Mouse (Mus musculus) limb, embryonic 14.5 days (tissue): ENCODE data around the gene Wrnip1. TPM values are rescaled to one million over a fixed set of nuclear protein-coding genes. Genes with fewer than 3 reads are reported as not detected.
A peak's percentile ranks its signal among the peaks of the same experiment; 100 is the strongest.

Experiments used
- ATAC-seq: fragments of 200-750 bp; cut with Nextera tagmentation; 2 replicates; pipeline ENCODE4 v1.8.0; 2017; ENCODE audit warnings: low read depth, moderate number of reproducible peaks, moderate TSS enrichment; ENCODE audit not compliant: low FRiP score
- DNase-seq: peaks from one replicate; pipeline ENCODE4 v3.0.0-alpha.2; 2015; ENCODE audit warnings: low spot score
- H3K27ac ChIP-seq: fragments of 300-500 bp; sonication (generic); replicated peaks from 2 replicates; pipeline ENCODE4 v1.5.1; 2014; ENCODE audit warnings: low read depth, mild to moderate bottlenecking, low read length, moderate library complexity, mixed read lengths
- H3K27me3 ChIP-seq: fragments of 300-500 bp; sonication (generic); 2 replicates; pipeline ENCODE4 v1.6.1; 2014; ENCODE audit warnings: low read length, mixed read lengths; ENCODE audit not compliant: control insufficient read depth, insufficient read depth
- H3K36me3 ChIP-seq: fragments of 300-500 bp; sonication (generic); 2 replicates; pipeline ENCODE4 v1.6.1; 2014; ENCODE audit warnings: mild to moderate bottlenecking, low read length, moderate library complexity, mixed read lengths; ENCODE audit not compliant: control insufficient read depth, insufficient read depth
- H3K4me1 ChIP-seq: fragments of 300-500 bp; sonication (generic); 2 replicates; pipeline ENCODE4 v1.6.1; 2014; ENCODE audit warnings: antibody characterized with exemption, low read length, mixed read lengths; ENCODE audit not compliant: control insufficient read depth, insufficient read depth
- H3K4me2 ChIP-seq: fragments of 300-500 bp; sonication (generic); replicated peaks from 2 replicates; pipeline ENCODE4 v1.6.1; 2014; ENCODE audit warnings: low read depth, mild to moderate bottlenecking, low read length, moderate library complexity; ENCODE audit not compliant: severe bottlenecking
- H3K4me3 ChIP-seq: fragments of 300-500 bp; sonication (generic); replicated peaks from 2 replicates; pipeline ENCODE4 v1.5.1; 2014; ENCODE audit warnings: low read length
- H3K9ac ChIP-seq: fragments of 300-500 bp; sonication (generic); 2 replicates; pipeline ENCODE4 v1.6.1; 2014; ENCODE audit warnings: mild to moderate bottlenecking, low read depth, low read length, moderate library complexity; ENCODE audit not compliant: severe bottlenecking
- H3K9me3 ChIP-seq: fragments of 300-500 bp; sonication (generic); 2 replicates; pipeline ENCODE4 v1.6.1; 2016; ENCODE audit warnings: low read length; ENCODE audit not compliant: control insufficient read depth
- POLR2A ChIP-seq: fragments of 200-500 bp; IDR thresholded peaks from 2 replicates; pipeline ENCODE4 v1.8.0; 2012; ENCODE audit warnings: inconsistent platforms, mild to moderate bottlenecking, moderate library complexity, borderline replicate concordance; ENCODE audit not compliant: insufficient read depth, insufficient read length; ENCODE audit errors: extremely low read depth
- WGBS: fragments of 180-500 bp; shearing (Covaris S2); extraction: QIAGEN DNeasy Blood & Tissue Kit; methylation state at CpG from one replicate; pipeline ENCODE4 v1.1.7; 2014; 5-methylcytosine and 5-hydroxymethylcytosine counted together
- polyA plus RNA-seq, 2 experiments: library from polyadenylated mRNA; depleted of rRNA in 1 of 2; stranded (reverse) in 1 of 2; unstranded in 1 of 2; fragments of >200 nt; fragmentation: Nextera tagmentation in 1 of 2; extraction: Ambion mirVana in 1 of 2; gene quantifications; 2 replicates each; pipeline versions ENCODE4 v1.2.1 to v1.2.3; 2012 to 2014

Wrnip1 gene
- polyA plus RNA-seq, 2 experiments, result 25.5 to 61.9 TPM

DNA sequence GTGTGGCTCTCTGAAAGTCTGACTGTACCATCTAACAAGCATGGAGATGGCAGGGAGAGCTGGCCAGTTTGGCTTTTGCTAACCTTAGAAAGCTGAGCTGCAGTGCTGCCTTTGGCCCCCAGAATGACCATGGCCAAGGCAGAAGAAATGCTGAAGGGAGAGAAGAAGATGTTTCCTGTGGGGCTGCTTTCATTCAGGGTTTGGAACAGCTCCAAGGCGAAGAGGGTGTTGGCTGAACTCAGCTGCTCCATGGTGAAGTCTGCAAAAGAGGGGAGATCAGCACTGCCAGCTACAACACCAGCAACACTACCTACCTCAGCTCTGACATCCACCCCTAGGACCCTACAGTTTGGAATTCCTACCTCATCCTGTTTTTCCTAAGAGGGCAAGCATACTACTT lies 48.3 kb downstream of the Wrnip1 start:
- ATAC-seq (no peak), DNase-seq (no peak)
- Histone ChIP-seq H3K9me3 (no peaks in the 10 kb centered on the region), H3K4me2 (no peak overlapping the region), H3K9ac (no peak overlapping the region), H3K27ac (no peak overlapping the region), H3K4me3 (no peak overlapping the region), H3K4me1 (peaks cover 12% of the 10 kb centered on the region), H3K27me3 (no peaks in the 10 kb centered on the region), H3K36me3 (no peaks in the 10 kb centered on the region)
- 69% methylated on average over 1 of the region's 1 CpGs for WGBS
- TF ChIP-seq POLR2A, result no peak

DNA sequence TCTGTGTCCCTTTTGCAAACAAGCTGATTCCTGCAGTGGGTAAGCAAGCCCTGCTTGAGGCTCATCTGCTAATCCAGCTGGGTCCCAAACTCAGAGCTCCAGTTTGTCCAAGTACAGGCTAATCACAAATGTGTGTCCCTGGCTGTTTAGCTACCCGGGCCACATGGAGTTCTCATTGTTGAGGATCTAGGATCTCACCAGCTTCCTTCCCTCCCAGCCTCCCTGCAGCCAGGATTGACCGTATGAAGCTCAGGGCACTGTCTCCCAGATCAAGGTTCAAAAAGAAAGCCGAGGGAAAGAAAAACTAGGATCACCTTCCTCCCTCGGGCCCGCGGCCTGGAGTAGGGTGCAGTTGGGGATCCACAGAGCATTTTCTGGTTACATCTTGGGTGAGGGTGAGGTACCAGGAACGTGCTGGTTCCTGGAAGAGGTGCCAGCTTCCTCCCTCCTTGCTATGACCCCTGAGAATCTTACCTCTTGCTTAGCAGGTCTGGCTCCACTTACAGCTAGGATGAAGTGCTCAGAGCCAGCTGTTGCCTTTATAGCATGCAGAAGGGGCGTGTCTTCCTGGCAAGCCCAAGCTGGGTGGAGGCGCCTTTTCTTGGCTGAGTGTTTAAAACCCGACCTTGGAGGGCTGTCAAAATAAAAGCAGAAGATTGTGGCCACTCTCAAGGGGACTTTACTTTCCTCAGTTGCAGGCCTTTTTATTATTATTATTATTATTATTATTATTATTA lies 49.0 kb downstream of the Wrnip1 start, which contains the start of gene Serpinb1a:
Gene Serpinb1a (minus strand): TSS at position 518 of the 737 bp plus-strand sequence.
- ATAC-seq, result peak; percentile 83
- peak; percentile 84 for DNase-seq
- 55% methylated on average over 10 of the region's 10 CpGs for WGBS

DNA sequence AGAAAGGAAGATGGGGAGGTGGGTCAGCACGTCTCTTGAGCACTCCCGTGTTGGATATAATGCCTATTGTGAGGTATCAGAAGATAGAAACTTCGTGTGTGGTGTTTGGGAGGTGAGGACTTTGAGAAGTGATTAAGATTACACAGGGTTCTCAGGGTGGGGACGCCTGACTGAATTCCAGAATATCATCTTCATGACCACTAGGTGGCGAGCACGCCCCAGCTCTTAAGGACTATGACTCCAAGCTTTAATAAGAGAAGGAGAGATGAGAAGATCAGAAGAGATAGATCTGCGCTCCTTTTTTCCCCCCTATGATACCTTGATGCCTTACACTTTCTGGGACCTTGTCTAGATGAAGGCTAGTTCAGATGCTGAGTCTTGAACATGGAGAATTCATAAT lies 50.1 kb downstream of the Wrnip1 start:
- Histone ChIP-seq H3K4me3 (no peak overlapping the region), H3K27ac (no peak overlapping the region), H3K9ac (no peak overlapping the region), H3K4me1 (peaks cover 12% of the 10 kb centered on the region), H3K4me2 (no peak overlapping the region), H3K27me3 (no peaks in the 10 kb centered on the region), H3K36me3 (no peaks in the 10 kb centered on the region), H3K9me3 (no peaks in the 10 kb centered on the region)
- 15% methylated on average over 7 of the region's 7 CpGs for WGBS
- DNase-seq, result peak; percentile 72
- TF ChIP-seq POLR2A, result no peak
- no peak for ATAC-seq

More for the DNA sequence above, 49.0 kb downstream of the Wrnip1 start, which contains the start of gene Serpinb1a:
- Histone ChIP-seq H3K27ac (no peak within 1 kb of the TSS), H3K4me1 (peaks cover 12% of the 10 kb centered on the region), H3K27me3 (no peaks in the 10 kb centered on the region), H3K9me3 (no peaks in the 10 kb centered on the region), H3K9ac (no peak within 1 kb of the TSS), H3K36me3 (no peaks in the 10 kb centered on the region), H3K4me3 (no peak within 1 kb of the TSS), H3K4me2 (peak within 1 kb of the TSS; percentile 22)
- no peak for TF ChIP-seq POLR2A

DNA sequence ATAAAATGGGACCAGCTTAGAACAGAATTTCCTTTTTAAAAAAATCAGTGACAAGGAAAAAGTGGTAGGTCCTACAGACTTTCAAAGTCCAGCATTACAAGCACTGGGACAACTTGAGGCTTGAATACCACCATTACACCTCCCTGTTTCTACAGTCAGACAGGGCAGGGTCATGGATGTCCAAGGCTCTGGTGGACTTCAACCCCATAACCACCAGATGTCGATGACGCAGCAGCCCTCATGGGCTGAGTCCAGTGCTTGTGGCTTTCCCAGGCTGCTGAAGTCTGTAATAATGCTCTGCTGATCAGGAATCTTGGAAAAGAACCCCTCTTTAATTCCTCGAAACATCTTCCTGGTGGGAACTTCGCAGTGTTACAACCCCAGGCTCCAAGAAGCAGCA lies 50.7 kb downstream of the Wrnip1 start:
- no peak overlapping the region for H3K4me3 ChIP-seq
- H3K4me1 ChIP-seq, result peaks cover 12% of the 10 kb centered on the region
- no peak overlapping the region for H3K27ac ChIP-seq
- no peak for DNase-seq
- no peaks in the 10 kb centered on the region for H3K9me3 ChIP-seq
- H3K9ac ChIP-seq, result no peak overlapping the region
- no peaks in the 10 kb centered on the region for H3K36me3 ChIP-seq
- no peak for ATAC-seq
- no peak for TF ChIP-seq POLR2A
- no peaks in the 10 kb centered on the region for H3K27me3 ChIP-seq
- no peak overlapping the region for H3K4me2 ChIP-seq
- 99% methylated on average over 4 of the region's 4 CpGs for WGBS

DNA sequence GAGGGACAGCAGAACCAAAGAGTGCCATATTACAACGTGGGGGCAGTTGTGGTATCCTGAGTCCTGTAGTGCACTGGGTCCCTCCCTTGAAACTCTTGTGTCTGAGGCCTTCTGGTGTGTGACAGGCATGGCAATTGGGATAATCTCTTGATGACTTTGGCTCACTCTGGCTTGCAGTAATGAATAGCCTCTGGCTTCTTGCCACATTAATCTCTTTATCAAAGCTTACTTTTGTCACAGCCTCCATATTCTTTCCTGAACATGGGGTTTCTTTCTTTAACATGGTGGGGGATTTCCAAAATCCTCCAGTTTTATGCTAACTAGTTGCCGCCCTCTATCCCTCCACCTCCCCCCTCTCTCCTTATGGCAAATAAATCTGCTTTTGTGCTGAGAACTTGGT lies 51.2 kb downstream of the Wrnip1 start:
- no peak overlapping the region for H3K4me3 ChIP-seq
- no peak overlapping the region for H3K27ac ChIP-seq
- TF ChIP-seq POLR2A, result no peak
- H3K4me1 ChIP-seq, result peaks cover 12% of the 10 kb centered on the region
- no peaks in the 10 kb centered on the region for H3K36me3 ChIP-seq
- ATAC-seq (no peak), DNase-seq (no peak)
- H3K27me3 ChIP-seq, result no peaks in the 10 kb centered on the region
- 73% methylated on average over 2 of the region's 2 CpGs for WGBS
- no peaks in the 10 kb centered on the region for H3K9me3 ChIP-seq
- no peak overlapping the region for H3K4me2 ChIP-seq
- H3K9ac ChIP-seq, result no peak overlapping the region

DNA sequence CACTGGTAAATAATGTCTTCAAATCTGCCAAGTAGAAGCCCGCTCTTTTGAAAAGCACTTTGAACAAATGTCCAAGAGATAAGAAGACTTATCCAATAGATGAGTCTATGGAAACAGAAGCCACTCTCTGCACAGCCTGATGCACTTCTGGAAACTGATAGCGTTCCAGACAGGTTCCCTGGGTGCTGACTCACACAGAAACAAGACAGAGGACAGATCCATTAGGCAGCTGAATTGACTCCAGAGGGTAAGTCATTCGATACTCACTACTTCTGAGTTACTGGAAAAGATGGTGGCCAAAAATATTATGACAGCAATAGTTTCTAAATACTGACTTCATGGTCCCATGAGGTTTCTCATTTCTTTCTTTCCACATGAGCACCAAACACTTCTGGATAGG lies 59.0 kb downstream of the Wrnip1 start:
- H3K9ac ChIP-seq, result no peak overlapping the region
- TF ChIP-seq POLR2A, result no peak
- no peaks in the 10 kb centered on the region for H3K4me1 ChIP-seq
- no peak for DNase-seq
- no peaks in the 10 kb centered on the region for H3K27me3 ChIP-seq
- H3K4me3 ChIP-seq, result no peak overlapping the region
- no peak overlapping the region for H3K4me2 ChIP-seq
- no peaks in the 10 kb centered on the region for H3K36me3 ChIP-seq
- no peaks in the 10 kb centered on the region for H3K9me3 ChIP-seq
- no peak overlapping the region for H3K27ac ChIP-seq
- no peak for ATAC-seq
- WGBS, result 76% methylated on average over 3 of the region's 3 CpGs
